Mouse (Mus musculus) layer of hippocampus, postnatal 14 days (tissue): Measurements from ENCODE around the gene Hecw2. TPM values are rescaled to one million over a fixed set of nuclear protein-coding genes. Genes with fewer than 3 reads are reported as not detected.

ENCODE experiments used
- DNase-seq, 2 experiments: peaks; one replicate each; pipeline ENCODE4 v3.0.0; 2021 to 2022; ENCODE audit warnings: low spot score in 2 of 2, mixed read lengths in 1 of 2
- microRNA-seq, 2 experiments: library from miRNA; unstranded; fragments of <30 nt; microRNA quantifications; one replicate each; pipeline ENCODE4 v1.2.0; 2021
- total RNA-seq, 2 experiments: library from RNA; stranded (reverse); gene quantifications; 2 replicates each; pipeline ENCODE4 v1.2.3; 2021

The Hecw2 gene
- total RNA-seq, 2 experiments from 2014 or later = 25.9 to 26.7 TPM

DNA sequence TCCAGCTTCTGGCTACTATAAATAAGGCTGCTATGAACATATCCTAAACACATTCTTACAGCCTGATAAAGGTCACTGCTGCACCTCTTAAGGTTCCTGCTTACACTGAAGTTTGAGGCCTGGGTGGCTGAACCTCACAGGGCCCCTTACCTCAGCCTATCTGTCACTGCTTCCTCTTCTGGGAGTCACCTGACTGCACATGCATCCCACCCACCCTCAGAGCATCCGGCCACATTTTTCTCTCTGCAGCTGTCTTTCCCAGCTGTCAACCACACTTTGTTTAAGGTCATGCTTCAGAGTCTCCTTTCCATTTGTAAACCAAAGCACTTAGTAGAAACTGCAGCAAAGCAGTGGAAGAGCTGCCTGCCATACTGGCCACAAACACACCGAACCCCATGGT, 403.6 kb downstream of the Hecw2 start:
- DNase-seq = no peak

DNA sequence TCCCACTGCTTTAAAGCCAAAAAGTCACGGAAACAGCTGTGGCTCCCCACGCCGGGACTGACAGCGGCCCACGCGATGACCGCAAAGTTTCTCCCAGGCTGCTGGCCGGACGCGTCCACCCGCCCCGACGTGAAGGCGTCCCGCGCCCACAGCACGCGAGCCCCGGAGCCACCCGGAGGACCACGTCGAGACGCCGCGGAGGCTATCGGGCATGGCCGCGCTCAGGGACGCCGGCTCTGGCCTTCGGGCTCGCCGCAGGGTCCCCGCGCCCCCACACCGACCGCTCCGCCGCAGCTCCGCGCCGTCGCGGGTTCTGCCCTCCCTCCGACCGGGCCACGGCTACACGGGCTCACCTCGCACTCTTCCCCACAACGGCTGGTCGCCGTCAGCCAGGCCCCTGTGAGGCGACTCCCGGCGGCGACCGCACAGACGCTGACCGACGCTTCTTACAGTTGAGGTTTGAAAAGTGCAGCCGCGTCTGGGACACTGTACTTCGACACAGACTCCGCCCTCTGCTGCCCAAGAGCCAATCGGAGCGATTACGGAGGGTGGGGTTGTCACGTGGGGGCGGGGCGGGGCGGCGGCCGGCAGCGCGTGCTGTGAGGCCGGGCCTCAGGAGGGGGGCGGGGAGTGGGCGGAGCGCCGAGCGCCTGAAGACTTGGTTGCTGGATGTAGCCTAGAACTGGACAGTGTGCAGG, 410.1 kb downstream of the Hecw2 start, which contains the start of gene Stk17b:
TSS of gene Stk17b (minus strand) at position 504 of the 698 bp plus-strand sequence.
- peak; percentile 61 to 81 for DNase-seq

DNA sequence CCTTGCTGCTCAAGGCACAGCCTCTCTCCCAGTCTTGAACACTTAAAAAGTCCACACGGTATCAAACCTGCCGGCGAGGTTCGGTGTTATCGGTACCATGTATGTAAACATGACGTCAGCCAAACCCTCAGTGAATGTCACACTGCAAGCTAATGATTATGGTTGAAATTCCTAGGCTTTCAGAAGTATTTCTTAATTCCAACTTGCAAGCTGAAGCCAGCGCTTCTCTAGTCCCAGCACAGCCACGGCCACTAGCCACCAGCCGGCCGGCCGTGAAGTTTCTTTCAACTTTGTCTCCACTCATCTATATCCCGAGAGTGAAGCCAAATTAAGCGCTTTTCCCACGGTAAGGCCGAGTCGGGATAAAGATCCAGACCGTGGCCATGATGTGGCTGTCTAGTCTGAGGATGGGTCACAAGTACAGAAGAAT, 410.7 kb downstream of the Hecw2 start:
- DNase-seq = peak; percentile 2

DNA sequence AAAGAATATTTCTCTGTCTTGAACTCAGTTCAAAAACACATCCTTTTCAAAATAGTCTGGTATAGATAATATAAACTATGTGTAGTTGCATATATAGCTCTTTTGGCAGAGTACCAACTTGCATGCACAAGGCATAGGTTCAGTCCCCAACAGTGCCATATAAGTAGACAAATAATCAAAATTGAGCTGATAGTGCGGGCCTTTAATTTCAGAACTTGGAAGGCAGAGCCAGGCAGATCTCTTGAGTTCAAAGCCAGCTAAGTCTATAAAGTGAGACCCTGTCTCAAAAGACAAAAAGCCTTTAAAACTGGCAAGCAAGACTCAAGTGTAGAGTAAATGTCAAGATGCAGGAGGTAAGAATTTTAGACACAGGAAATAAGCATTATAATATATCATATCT, 412.0 kb downstream of the Hecw2 start:
- DNase-seq = no peak

DNA sequence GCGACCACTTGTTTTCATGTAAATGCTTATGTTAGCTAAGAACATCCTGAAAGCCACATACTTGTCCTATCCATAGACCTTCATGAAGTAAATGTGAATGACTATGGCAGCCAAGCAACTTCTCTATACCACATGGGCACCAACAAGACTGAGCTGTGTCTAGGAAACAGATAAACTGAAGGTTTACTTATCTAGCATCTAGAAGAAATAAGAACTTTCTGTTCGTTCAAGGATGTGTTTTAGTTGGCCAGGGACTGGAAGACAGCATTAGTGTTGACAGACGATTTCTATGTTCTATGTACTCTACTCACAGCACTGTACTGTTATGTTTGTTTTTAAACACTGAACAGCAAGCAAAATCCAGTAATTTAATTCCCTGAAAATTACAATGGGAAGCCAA, 412.9 kb downstream of the Hecw2 start:
- DNase-seq = no peak

DNA sequence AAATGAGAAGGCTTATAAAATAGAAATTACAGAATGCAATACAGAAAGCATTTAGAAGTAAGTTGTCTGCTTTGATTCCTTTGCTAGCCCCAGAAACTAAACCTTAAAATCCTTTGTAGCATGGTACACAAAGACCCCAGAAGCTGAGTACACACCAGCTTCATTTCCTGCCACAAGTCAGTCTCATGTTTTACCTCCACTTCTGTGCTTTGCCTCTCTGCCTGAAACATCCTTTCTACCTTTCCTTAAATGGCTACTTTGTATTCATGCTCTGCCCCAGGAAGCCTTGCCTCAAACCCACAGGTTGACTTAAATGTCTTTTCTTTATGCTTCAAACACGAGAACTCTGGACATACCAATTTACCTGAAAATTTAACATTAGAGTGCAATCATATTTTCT, 413.7 kb downstream of the Hecw2 start:
- DNase-seq = no peak

DNA sequence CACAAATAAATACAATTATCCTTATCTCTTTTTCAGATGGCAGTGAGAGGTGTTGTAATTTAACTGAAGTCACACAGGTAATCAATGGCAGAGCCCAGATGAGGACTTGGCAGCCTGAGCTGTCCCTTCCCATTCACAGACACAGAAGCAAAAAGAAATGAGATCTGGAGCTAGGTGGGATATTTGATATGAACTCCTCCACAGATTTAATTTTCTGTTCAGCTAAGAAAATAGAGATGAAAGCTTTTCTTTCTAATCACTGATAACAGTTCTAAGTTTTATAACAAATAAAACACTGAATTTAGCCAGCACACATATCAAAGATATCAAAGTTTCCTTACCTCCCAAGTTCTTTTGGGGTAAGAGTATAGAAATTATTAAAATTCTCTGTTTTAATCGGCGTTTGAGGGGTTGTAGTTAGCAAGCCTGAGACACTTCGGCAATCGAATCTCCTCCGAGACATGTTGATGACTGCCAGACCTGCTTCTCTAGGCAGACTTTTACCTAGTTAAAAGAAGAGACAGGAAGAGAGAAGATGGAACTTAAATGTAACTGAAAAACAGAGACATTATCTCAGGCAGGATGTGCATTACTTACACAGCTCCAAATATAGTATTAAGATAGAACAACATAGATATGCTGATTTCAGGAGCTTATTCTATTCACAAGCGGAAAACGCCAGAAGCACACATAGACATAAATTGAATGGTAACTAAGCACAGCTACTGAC, 418.6 kb downstream of the Hecw2 start:
- DNase-seq = no peak

DNA sequence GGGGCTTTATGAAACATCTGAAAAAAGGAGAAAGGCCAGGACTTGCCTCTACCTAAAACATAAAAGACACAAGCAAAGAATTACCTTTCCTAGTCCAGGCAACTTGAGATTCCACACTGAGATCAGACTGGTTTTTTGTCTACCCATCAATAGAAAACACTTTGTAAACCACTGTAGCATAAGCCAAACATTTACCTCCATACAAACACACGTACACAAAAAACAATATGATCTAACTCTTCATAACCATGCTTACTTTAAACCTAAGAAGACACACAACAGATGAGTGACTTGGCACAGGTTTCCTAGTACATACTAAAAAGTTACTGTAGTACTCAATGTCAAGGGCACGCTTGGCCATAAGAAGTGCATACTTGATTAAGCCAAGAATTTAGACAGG, 419.4 kb downstream of the Hecw2 start:
- DNase-seq = no peak

DNA sequence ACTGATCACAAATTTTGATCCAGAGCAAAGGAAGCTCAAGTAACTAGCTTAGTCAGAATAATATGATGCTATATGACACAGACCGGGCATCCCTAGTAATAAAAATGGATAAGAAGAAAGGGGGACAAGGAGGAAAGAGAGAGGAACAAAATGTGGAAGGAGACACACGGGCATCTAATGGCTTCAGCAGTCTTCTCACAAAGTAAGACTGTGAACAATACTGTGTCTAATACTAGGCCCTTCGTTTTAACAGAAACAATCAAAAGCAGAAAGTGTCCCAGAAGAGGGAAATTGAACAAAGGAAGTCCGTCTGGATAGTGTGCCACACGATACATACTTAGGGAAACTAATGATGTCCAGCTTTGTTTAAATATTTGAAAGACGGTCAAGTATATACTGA, 419.9 kb downstream of the Hecw2 start:
- no peak for DNase-seq

DNA sequence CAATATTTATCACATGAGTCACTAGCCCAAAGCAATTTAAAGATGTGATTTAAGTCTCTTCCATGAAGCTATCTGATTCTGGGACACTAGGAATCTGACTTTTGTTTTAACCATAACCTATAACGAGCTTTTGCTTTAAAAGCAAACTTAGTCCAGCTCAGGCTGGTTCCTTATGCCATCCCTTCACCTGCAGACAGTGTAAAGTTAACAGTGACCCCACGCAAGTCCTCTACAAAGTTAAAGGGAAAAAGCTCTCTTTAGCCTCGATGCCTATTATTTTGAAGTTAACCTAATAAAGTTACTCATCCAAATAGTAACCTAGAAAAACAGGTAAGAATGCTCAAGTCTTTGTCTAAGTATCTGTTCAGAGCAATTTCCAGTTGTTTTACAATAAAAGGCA, 420.4 kb downstream of the Hecw2 start:
- no peak for DNase-seq

DNA sequence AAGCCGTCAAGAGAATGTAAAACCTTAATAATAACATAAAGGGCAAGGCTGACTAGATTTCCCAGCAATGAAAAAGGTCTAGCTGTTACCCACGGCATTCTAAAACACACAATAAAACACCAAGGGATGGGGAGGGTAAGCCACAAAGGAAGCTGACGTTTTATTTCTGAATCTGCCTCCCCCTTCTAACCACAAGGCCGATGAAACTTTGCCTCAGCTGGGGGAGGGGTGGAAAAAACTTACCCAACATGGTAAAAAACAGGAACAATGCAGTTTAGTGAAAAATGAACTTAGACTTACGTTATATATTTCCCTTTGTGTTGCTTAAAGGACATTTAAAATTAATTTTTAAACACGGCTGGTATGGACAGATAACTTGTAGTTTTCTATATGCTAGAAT, 421.0 kb downstream of the Hecw2 start:
- no peak for DNase-seq

DNA sequence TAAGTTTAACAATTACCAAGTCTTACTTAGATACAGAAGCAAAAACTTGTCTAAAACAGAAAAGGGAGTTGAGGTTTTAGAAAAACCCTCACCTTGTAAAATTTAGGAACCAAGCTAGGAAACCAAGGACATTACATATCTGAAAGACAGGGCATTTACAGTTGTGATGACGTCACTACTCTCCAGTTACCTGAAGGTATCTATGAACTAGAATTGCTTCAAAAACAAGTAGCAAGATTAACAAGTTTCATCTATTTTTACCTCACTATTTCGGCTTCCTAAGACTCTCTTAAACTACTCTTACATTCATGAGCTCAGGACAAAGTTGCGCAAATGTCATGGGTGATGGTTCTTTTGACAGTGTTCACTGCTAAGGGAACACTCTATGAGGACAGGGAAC, 422.0 kb downstream of the Hecw2 start:
- DNase-seq = no peak

DNA sequence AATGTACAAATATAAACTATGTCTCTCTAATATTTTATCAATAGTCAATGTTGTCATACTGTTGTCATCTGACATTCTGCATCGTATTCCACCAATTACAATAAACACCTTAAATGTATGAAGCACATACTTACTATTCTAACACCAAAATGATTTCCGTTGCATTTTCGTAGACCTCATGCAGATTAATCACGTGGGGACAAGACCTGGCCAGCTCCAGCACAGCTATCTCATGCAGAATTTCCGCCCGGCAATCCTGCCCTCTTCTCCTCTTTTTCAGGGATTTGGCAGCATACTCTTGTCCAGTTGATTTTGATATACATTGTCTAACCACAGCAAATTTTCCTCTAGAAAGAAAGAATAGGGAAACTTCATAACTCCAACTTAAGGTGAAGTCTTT, 423.5 kb downstream of the Hecw2 start:
- DNase-seq = no peak

DNA sequence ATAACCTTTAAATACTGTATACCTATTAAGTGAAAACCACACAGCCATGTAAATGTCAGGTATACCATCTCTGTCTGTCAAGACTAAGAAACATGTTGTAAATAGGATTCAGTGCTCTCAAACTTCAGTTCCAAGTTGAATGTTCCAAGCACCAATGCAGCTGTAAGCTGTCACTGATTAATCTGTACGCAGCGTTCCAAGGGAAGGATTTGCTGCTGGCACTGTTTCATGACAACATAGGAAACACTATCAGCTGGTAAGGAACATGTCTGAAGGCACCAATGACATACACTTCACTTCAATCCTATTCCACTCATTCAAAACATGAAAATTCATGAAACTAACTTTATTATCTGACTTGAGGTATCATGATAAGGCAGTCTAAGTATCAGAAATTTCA, 428.9 kb downstream of the Hecw2 start:
- DNase-seq = no peak

DNA sequence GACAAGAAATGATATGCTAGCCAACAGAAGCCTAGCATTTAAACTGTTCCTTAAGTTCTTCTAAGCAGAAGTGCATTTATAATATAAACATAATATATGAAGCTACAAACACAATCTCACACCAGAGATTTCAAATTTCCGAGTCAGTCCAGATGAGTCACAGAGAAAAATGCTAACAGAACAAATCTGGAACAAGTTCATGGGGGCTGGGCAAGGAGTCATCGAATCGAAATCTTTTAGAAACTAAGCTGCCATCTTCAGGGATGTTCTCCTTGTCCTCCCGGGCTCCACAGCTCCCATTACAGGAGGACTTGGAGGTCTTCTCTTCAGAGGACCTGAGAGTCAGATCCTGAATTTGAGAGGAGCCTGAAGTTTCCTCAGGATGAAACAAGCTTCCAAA, 437.7 kb downstream of the Hecw2 start:
- DNase-seq = no peak

Small RNA genes within 50 kb of the gene (microRNA-seq; reads per million reads assigned to microRNA genes)
- gene Mir7681 = 0 to 0.28 reads per million in 2 experiments

Other genes with a start within 250 kb of the Hecw2 start
- under 1 TPM in 1 of 2 experiments, not detected in 1; 0.50 TPM for gene Ccdc150, start 55.5 kb upstream of the Hecw2 start, total RNA-seq
- gene Gtf3c3, start 243.8 kb upstream of the Hecw2 start, total RNA-seq = 10 to 100 TPM; 25.1 to 30.5 TPM